Mouse (Mus musculus): ENCODE results near the gene Atxn7l1.
A peak's percentile ranks its signal among the peaks of the same experiment; 100 is the strongest.

Gene Atxn7l1

GRCm38 (mm10) chr12:33273147-33273546, 125.7 kb downstream of the Atxn7l1 start:
- no peak for DNase-seq (ENCODE audit: low read depth)

- no peak for DNase-seq (ENCODE audit: low read depth)
These were observed 126.2 kb downstream of the Atxn7l1 start for GRCm38 (mm10) chr12:33273668-33274067.

DNA sequence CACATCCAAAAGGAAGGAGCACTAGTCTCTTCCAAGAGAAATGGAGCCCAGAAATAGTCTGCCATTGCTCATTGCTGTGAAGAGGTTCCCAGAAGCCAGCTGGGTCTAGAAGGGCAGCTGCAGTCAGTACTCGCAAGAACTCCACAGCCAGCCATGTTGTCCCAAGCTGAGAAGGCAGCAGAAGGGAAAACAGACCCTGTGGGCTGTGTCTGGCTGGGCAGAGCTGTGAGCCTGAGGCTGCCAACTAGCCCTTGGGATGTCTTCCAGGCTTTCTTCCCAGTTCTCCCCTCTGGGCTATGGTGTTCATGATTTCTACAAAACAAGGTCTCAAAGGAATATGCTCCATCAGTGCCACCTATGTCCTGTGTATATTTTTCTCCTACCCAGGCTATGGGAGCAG, 128.5 kb downstream of the Atxn7l1 start:
- DNase-seq (ENCODE audit: low read depth) = no peak

DNA sequence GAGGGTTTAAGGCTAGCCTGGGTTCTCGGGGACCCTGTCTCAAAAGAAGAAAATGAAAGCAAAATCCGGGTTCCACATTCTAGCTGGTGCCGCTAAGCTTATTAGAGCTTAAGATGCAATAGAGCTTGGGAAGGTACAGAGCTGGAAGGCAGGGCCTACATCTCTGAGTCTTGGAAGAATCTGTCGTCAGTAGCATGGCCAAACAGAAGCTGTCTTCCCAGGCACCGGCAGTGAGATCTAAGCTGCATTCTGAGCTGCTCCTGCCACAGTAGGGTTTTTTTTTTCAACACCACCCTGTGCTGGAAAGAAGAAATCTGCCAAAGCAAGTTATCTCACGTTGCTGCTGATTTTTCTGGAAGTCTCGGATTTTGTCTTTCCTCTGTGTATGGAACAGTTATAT, 129.9 kb downstream of the Atxn7l1 start:
- no peak for DNase-seq (ENCODE audit: low read depth)

- DNase-seq (ENCODE audit: low read depth) = no peak
These were observed 131.7 kb downstream of the Atxn7l1 start for GRCm38 (mm10) chr12:33279159-33279558.

GRCm38 (mm10) chr12:33280805-33281204, 133.3 kb downstream of the Atxn7l1 start:
- peak; percentile 70 for DNase-seq (ENCODE audit: low read depth)

DNA sequence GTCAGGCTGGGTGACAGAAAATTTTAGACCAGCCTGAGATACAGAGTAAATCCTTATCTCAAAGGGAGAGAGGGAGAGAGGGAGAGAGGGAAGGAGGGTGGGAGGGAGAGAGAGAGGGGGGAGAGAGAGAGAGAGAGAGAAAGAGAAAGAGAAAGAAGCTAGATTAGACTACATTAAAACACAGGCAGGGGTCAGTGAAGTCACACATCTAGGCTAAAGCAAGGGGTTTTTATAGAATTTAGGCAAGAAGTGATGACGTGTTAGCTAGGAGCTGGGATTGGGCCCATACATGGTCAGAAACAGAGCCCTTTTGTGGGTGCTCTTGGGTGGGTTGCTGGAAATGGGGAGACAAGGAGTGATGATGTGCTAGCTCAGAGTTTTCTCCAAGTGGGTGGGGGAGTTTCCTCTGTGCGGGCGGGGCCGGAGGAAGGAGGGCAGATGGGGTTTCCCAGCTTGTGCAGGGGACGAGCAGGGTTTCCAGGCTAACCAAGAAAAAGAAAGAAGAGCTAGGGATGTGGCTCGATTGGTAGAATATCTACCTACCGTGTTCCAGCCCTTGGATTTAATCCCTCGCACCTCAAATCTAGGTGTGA, 136.9 kb downstream of the Atxn7l1 start:
- DNase-seq (ENCODE audit: low read depth) = no peak

DNA sequence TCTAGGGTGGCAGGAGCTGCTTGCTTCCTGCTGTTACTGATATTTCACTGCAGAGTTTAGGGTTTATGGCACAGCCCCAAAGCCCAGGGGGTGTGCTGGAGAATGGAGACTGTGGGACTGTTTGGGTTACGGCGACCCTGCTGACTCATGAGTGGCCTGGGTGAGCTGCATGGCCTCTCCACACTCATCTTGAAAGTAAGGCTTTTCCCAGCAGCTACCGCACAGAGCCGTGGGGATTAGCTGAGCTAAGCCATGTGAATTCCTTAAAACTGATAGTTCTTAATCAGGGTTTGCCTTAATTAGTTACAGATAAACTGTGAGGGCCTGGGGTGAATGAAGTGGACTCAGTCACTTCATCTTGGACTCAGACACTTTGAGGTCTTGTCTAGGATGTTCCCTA, 137.9 kb downstream of the Atxn7l1 start:
- DNase-seq (ENCODE audit: low read depth) = no peak

- no peak for DNase-seq (ENCODE audit: low read depth)
These were observed 138.6 kb downstream of the Atxn7l1 start for GRCm38 (mm10) chr12:33285933-33286649.

DNA sequence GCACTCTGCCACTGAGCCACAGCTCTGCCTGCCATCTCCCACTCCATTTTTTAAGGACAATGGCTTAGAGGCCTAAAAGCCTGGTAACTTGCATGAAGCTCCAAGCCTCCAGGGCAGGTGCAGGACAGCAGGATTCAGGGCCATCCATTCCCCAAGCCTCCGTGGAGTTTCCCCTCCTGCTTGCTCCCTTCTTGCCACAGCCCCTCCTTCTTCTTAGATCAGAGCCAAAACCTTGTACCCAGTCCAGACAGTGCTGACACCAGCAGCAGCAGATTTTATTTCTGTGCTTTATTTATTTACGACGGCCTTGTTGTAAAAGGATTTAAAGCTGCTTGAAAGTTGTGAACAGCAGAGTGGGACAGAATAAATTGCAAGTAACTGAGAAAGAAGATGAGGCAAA, 140.2 kb downstream of the Atxn7l1 start:
- DNase-seq (ENCODE audit: low read depth) = no peak

- no peak for DNase-seq (ENCODE audit: low read depth)
These were observed 141.3 kb downstream of the Atxn7l1 start for GRCm38 (mm10) chr12:33288746-33289145.

- peak; percentile 87 for DNase-seq (ENCODE audit: low read depth)
These were observed 154.6 kb downstream of the Atxn7l1 start for GRCm38 (mm10) chr12:33302070-33302469.

DNA sequence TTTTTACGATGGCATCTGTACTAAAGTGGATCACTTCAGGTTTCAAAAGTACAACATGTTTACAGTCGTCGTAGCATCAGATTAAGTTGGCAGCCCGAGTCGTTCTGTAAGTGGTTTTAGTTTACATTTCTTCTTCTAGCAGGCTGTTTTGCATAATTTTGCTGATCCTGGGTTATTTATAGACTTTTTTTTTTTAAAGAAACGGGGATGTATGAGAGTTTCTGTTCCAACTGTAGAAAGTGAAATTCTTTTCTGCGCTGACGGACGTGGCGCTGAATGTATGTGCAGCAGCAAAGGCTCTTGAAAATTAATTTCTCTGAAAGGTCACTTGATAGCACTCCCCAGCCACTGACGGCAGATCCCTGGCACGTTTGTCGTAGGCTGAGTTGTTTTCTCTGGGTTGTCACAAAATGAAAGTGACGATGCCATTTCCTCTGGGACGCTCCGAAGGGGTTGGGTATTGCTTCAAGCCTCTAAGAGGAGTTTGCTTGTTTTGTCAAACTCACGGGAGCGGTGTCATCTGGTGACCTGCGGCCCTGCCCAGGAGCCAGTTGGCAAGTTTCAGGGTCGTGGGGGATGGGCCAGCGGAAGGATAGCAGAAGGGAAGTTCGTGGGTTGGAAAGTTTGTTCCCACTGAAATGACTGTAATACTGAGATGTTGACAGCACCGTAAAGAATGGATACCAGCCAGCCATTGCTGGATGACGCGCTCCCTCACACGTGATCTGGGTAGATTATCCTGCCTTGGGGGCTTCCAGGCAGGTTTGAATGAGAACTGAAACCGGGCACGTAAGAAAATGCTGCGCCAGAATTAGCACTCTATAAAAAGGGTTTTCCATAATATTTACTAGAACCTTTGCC, 155.3 kb downstream of the Atxn7l1 start:
- DNase-seq (ENCODE audit: low read depth) = peak; percentile 80

DNA sequence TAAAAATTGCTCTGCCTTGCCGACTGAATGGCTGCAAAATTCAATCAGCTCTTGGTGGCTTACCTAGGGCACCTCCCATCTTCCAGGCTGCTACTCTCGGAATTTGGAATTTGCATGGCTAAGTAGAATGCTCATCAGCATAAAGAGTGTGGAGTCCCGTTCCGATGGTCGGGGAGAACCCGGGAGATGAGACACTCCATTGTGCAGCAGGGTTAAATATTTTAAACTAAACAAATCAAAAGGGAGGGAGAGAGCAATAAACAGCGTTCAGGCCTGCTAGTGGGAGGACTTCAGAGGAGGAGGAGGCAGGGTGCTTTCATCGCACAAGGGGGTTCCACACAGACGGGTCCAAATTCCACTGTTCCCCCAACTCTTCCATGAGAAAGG, 155.9 kb downstream of the Atxn7l1 start:
- no peak for DNase-seq (ENCODE audit: low read depth)

GRCm38 (mm10) chr12:33305106-33305505, 157.6 kb downstream of the Atxn7l1 start:
- no peak for DNase-seq (ENCODE audit: low read depth)

- DNase-seq (ENCODE audit: low read depth) = no peak
These were observed 159.0 kb downstream of the Atxn7l1 start for GRCm38 (mm10) chr12:33306476-33306875.

DNA sequence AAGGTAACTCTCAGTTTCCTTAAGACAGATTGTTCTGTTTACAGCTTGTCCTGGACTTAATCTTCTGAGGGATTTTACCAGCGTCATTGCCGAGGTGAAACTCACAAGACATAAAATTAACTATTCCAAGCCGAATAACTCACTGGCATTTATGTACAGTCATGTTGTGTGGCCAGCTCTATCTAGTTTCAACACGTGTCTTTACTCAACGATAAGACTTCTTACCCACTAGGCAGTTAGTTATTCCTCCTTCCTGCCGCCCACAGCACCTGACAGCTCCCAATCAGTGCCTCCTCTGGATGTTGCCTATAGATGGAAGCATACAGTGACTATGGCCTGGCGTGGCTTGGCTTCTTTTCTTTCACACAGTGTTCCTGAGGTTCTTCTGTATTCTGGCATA, 161.2 kb downstream of the Atxn7l1 start:
- no peak for DNase-seq (ENCODE audit: low read depth)

DNA sequence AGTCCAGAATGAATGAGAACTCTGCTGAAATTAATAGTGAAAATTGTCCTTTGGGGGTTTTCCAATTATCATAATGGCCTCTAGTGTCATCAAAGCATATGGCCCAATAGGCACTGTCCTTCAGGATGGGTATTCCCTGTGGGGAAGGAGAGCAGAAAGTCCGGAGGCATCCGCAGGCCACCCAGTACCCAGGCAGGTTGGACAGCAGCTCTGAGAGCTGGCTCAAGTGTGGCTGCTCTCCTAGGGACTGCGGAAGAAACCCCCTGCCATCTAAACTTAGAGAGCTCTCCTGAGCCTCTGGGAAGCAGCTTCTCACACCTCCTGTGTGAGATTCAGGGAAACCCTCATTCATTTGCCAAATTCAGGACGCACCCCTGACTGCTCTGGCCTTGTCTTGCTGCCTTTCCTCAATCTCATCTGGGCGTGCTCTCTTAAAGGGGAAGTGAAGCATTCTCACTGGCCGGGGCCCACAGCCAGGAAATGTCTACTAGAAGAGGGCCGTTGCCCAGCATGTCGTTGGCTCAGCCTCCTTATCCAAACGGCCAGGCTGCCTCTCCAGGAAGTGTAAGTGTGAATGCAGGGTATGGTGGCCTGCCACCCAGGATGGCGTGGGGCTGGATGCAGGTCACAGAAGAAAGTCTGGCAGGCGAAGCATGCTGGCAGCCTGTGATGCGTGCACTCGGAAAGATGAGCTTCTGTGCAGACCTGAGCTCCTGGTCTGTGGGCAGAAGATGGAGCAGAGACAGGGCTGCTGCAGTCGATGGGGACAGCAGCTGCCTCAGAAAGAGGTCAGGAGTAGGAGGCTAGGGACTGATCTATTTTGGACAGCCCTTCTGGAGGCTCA, 166.6 kb downstream of the Atxn7l1 start:
- peak; percentile 89 for DNase-seq (ENCODE audit: low read depth)

GRCm38 (mm10) chr12:33314924-33315643, 167.6 kb downstream of the Atxn7l1 start:
- peak; percentile 91 for DNase-seq (ENCODE audit: low read depth)

- peak; percentile 24 for DNase-seq (ENCODE audit: low read depth)
These were observed 168.3 kb downstream of the Atxn7l1 start for GRCm38 (mm10) chr12:33315804-33316203.

- DNase-seq (ENCODE audit: low read depth) = no peak
These were observed 170.5 kb downstream of the Atxn7l1 start for GRCm38 (mm10) chr12:33317792-33318530.
